Mouse (Mus musculus) ES-E14 (cell line): ENCODE measurements at regions not wholly inside any gene's neighbourhood (a gene's known extent, or its start where the extent isn't known, plus 50 kb on each side); places are given as distances from the start of the nearest gene placed in this dataset.

Source experiments
- DNase-seq: peaks from one replicate; pipeline ENCODE4 v3.0.0-alpha.2; 2013; ENCODE audit warnings: low read depth, low spot score
- H3K27ac ChIP-seq: 2 replicates; pipeline ENCODE4 v1.5.1; 2012; ENCODE audit warnings: low read depth, mild to moderate bottlenecking, low read length, moderate library complexity, mixed read lengths; ENCODE audit not compliant: poor library complexity, insufficient read depth, severe bottlenecking
- H3K36me3 ChIP-seq: 2 replicates; pipeline ENCODE4 v1.6.1; 2012; ENCODE audit warnings: mild to moderate bottlenecking, low read length, moderate library complexity, mixed read lengths; ENCODE audit not compliant: control insufficient read depth, poor library complexity, insufficient read depth, severe bottlenecking
- H3K4me1 ChIP-seq, 2 experiments: fragments of 150-350 bp in 1 of 2; sonication (generic) in 1 of 2; 2 replicates each; pipeline ENCODE4 v1.6.1; 2012; ENCODE audit warnings: low read length in 2 of 2, mild to moderate bottlenecking in 1 of 2, mixed read lengths in 1 of 2; ENCODE audit not compliant: control insufficient read depth in 2 of 2, insufficient read depth in 2 of 2, poor library complexity in 1 of 2
- H3K4me3 ChIP-seq, 2 experiments: fragments of 150-350 bp in 1 of 2; sonication (generic) in 1 of 2; 2 replicates each; pipeline ENCODE4 v1.5.1; 2012; ENCODE audit warnings: low read length in 2 of 2, low read depth in 1 of 2, mild to moderate bottlenecking in 1 of 2, mixed read lengths in 1 of 2; ENCODE audit not compliant: insufficient read depth in 1 of 2, poor library complexity in 1 of 2, severe bottlenecking in 1 of 2
- H3K9ac ChIP-seq: 2 replicates; pipeline ENCODE4 v1.6.1; 2012; ENCODE audit warnings: low read depth, mild to moderate bottlenecking, low read length, mixed read lengths; ENCODE audit not compliant: poor library complexity, insufficient read depth, severe bottlenecking
- H3K9me3 ChIP-seq: fragments of 150-350 bp; sonication (generic); 2 replicates; pipeline ENCODE4 v1.6.1; 2012; ENCODE audit warnings: low read depth, mild to moderate bottlenecking, low read length; ENCODE audit not compliant: control insufficient read depth, insufficient read depth
- CHD2 ChIP-seq: IDR thresholded peaks from 2 replicates; pipeline ENCODE4 v1.6.1; 2014; ENCODE audit warnings: mild to moderate bottlenecking, low read depth, low read length, inconsistent platforms
- HCFC1 ChIP-seq: IDR thresholded peaks from 2 replicates; pipeline ENCODE4 v1.6.1; 2012; ENCODE audit warnings: low read length, inconsistent platforms, borderline replicate concordance; ENCODE audit not compliant: insufficient read depth
- MAFK ChIP-seq: IDR thresholded peaks from 2 replicates; pipeline ENCODE4 v1.6.1; 2014; ENCODE audit warnings: mild to moderate bottlenecking, low read depth, low read length, inconsistent platforms; ENCODE audit not compliant: insufficient read depth
- ZC3H11A ChIP-seq: IDR thresholded peaks from 2 replicates; pipeline ENCODE4 v1.6.1; 2012; ENCODE audit warnings: low read depth, mild to moderate bottlenecking, inconsistent platforms, low read length, borderline replicate concordance
- ZNF384 ChIP-seq: IDR thresholded peaks from 2 replicates; pipeline ENCODE4 v1.6.1; 2012; ENCODE audit warnings: low read depth, low read length, inconsistent platforms
- in situ Hi-C, 2 experiments: fragments of 600-800 bp; cut with MboI; formaldehyde crosslinking; loops; one replicate each; pipeline ENCODE4 v1.15.1; 2025; ENCODE audit warnings: low sequenced_read_pairs in 2 of 2, inconsistent platforms in 1 of 2; ENCODE audit not compliant: unreplicated experiment in 2 of 2

DNA sequence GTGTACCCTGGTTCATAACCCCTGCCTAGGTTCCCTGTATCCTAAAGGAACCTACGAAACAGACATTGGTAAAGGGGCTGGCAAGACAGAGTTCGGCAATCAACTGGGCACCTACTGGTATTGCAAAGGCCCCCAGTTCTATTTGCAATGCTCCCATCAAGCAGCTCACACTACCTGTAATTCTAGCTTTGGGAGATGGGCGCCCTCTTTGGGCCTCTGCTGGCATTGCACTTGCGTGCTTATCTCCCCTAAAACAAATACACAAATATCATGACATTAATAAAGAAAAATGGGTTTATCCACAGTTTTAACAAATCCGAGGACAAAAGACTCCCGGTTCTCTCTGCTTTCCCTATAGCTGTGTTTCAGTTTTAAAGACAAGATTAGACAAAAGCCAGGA is 61.5 kb upstream of the Gm11733 start:
- in situ Hi-C loops, result no loop called here
- Histone ChIP-seq H3K9ac (no peak overlapping the region), H3K4me3 (no peak overlapping the region), H3K27ac (no peak overlapping the region), H3K9me3 (no peaks in the 10 kb centered on the region), H3K4me1 (peaks cover 4 to 17% of the 10 kb centered on the region in 2 experiments; a peak in 1 of 4 replicates), H3K36me3 (no peaks in the 10 kb centered on the region)
- TF ChIP-seq ZNF384 (no peak), MAFK (no peak), CHD2 (no peak), HCFC1 (no peak), ZC3H11A (no peak)
- DNase-seq, result no peak

DNA sequence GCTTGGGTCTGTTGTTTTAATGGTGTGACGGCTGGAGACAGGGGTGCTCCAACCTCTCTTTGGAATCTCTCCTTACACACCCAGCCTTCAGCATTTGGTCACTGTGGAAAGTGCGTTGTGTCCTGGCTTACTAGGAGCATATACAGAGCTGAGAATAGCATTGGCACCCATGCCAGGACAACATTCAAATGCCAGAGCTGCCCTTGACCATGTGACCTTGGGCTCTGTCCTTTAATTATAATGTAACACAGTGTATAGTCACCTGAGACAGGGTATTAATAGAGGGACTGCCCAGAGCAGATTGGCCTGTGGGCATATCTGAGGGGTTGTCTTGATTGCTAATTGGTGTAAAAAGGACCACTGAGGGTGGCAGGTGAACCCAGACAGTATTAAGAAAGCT is 60.7 kb upstream of the Gm11733 start:
- H3K9ac ChIP-seq, result no peak overlapping the region
- DNase-seq, result no peak
- peaks cover 4 to 12% of the 10 kb centered on the region in 2 experiments; a peak in 1 of 4 replicates for H3K4me1 ChIP-seq
- H3K4me3 ChIP-seq, result no peak overlapping the region
- no peaks in the 10 kb centered on the region for H3K9me3 ChIP-seq
- TF ChIP-seq HCFC1 (no peak), CHD2 (no peak), MAFK (no peak), ZC3H11A (no peak), ZNF384 (no peak)
- H3K27ac ChIP-seq, result no peak overlapping the region
- in situ Hi-C loops, result no loop called here
- H3K36me3 ChIP-seq, result no peaks in the 10 kb centered on the region

DNA sequence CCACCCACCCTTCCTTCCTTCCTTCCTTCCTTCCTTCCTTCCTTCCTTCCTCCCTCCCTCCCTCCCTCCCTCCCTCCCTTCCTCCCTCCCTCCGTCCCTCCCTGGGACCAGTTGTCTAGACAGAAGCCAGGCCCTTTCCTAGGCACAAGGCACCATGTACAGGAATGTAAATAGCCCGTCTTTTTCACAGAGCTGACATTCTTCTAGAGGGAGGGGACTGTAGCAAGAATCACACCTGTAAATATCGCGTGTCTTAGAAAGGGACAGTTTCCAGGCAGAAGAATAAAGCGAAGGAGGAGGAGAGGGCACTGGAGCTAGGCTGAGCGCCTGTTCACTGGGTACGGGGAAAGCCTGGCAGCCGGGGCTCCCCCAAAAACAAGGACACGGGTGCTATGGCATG is 58.7 kb upstream of the Gm11733 start:
- Histone ChIP-seq H3K4me1 (peaks cover 4 to 11% of the 10 kb centered on the region in 2 experiments; a peak in 1 of 4 replicates), H3K9me3 (no peaks in the 10 kb centered on the region), H3K9ac (no peak overlapping the region), H3K36me3 (no peaks in the 10 kb centered on the region), H3K27ac (no peak overlapping the region; the same call in 1 of the 2 replicates), H3K4me3 (0 out of 4 replicates have a peak overlapping the region, but pooled peaks of 1 of the 2 experiments have one; percentile 3)
- TF ChIP-seq ZC3H11A, result no peak
- no peak for TF ChIP-seq MAFK
- TF ChIP-seq HCFC1, result no peak
- no peak for TF ChIP-seq ZNF384
- 0 out of 2 replicates have a peak, but pooled peaks have one; percentile 46 for TF ChIP-seq CHD2
- no peak for DNase-seq
- in situ Hi-C loops, result no loop called here

DNA sequence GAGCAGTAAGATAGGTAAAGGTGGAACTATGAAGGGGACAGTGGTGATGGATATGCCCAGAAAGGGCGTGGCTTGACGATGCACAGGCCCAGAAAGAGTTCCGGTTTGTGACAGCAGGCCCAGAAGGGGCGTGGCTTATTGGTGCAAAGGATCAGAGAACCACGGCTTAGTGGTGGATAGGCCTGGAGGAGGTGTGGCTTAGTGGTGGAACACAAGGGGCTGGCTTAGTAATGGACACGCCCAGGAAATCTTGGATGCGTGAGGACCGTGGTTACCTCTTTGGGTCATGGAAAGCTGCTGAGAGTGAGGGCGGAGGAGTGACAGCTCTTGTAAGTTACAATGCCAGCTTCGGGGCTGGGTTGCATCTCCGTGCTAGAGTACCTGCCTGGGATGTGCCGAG is 58.2 kb upstream of the Gm11733 start:
- Histone ChIP-seq H3K36me3 (no peaks in the 10 kb centered on the region), H3K4me1 (peaks cover 4 to 11% of the 10 kb centered on the region in 2 experiments; a peak in 1 of 4 replicates), H3K9ac (no peak overlapping the region), H3K4me3 (peak overlapping the region in 1 of 2 experiments; percentile 57; a peak in 2 of 4 replicates), H3K9me3 (no peaks in the 10 kb centered on the region), H3K27ac (no peak overlapping the region)
- TF ChIP-seq ZC3H11A (no peak), HCFC1 (no peak), ZNF384 (no peak), CHD2 (no peak), MAFK (no peak)
- in situ Hi-C loops, result no loop called here
- DNase-seq, result peak; percentile 93

DNA sequence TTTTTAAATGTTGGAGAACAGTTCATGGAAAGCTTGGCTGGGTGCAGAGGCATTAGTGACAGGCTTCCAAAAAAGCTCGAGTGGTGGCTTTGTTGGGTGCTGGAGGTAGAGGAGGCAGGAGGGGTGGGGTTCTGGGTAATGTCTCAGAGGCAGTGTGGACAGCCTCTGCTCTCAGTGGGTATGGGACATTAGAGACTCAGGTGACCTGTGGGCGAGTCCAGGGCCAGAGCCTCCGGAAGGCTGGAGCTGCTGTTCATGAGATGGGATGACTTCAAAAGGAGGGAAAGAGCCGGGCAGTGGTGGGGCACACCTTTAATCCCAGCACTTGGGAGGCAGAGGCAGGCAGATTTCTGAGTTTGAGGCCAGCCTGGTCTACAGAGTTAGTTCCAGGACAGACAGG is 57.5 kb upstream of the Gm11733 start:
- Histone ChIP-seq H3K9me3 (no peaks in the 10 kb centered on the region), H3K36me3 (no peaks in the 10 kb centered on the region), H3K9ac (no peak overlapping the region), H3K27ac (no peak overlapping the region), H3K4me3 (peak overlapping the region in 1 of 2 experiments; percentile 57; a peak in 1 of 4 replicates), H3K4me1 (peaks cover 4 to 12% of the 10 kb centered on the region in 2 experiments; a peak in 1 of 4 replicates)
- in situ Hi-C loops, result no loop called here
- no peak for DNase-seq
- TF ChIP-seq ZNF384 (no peak), CHD2 (no peak), ZC3H11A (no peak), MAFK (no peak), HCFC1 (no peak)
